In the genomic region with DNA sequence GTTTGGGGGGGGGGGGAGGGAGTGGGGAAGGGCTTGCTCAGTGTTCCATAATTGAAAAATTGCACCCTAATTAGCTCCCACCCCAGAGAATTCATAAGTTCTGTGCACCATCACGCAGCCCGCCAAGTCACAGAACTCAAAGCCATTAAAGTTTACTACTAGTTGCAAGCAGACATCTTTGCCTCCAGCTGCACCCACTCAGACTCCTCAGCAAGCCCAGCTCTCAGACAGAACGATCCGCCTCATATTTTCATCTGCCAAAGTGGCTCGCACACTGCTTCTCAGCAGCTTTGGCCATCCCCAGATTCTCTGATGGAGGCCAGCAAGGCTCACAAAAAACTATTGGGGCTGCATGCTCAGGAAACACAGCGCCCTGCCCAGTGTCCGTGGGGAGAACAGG, we compare ENCODE assay signal across 13 mouse cellular contexts.
A peak's percentile ranks its signal among the peaks of the same experiment; 100 is the strongest.
DNase-seq lines count a peak whose midpoint lies in the region; ATAC-seq and TF ChIP-seq lines count a peak whose summit lies in the region.
"Had no signal": no experiment of that assay in that cellular context is flagged by ENCODE, and none has a peak within 500 bp of the region (broad histone marks: within the 10 kb centered on the region; RNA-seq: fewer than 3 reads in every experiment).

No protein-coding gene starts in this region.

- no peaks in the 10 kb centered on the region for H3K36me3 ChIP-seq in kidney, postnatal 0 days (ENCODE audit: insufficient read depth, low read length)
- no peaks in the 10 kb centered on the region for H3K36me3 ChIP-seq in hindbrain, embryonic 16.5 days (ENCODE audit: control insufficient read depth, insufficient read depth, low read length)

- no peaks in the 10 kb centered on the region; the same call in 1 of the 2 replicates for H3K4me1 ChIP-seq in kidney, postnatal 0 days (replicated peaks; ENCODE audit: insufficient read depth, low read length)
- H3K4me1 ChIP-seq in hindbrain, embryonic 16.5 days (ENCODE audit: control insufficient read depth, insufficient read depth, low read depth, low read length): no peaks in the 10 kb centered on the region

- no peak for TF ChIP-seq CTCF in kidney, postnatal 0 days (IDR thresholded peaks at IDR 0.05; ENCODE audit: low read depth)

- H3K27ac ChIP-seq in kidney, postnatal 0 days: no peak overlapping the region
- H3K27ac ChIP-seq in hindbrain, embryonic 16.5 days (ENCODE audit: low read depth, low read length): no peak overlapping the region
- H3K27ac ChIP-seq: liver, embryonic 14.5 days had no signal

- DNase-seq in gastrocnemius, adult 18-20 months (ENCODE audit: low spot score): peak; percentile 22
- no peak for DNase-seq in gastrocnemius, postnatal 14 days
- DNase-seq in kidney, postnatal 0 days (ENCODE audit: low spot score): peak; percentile 88
- no peak for DNase-seq in kidney, adult 11 months
- peak; percentile 41 for DNase-seq in brain, adult 2 months (ENCODE audit: low read depth, low spot score)
- peak; percentile 70 to 76 for DNase-seq in kidney, postnatal 4 days
- DNase-seq in layer of hippocampus, adult 9-11 months: no peak
- DNase-seq: cerebellum, postnatal 36 days; spleen, adult 18-20 months had no signal

- no peak for ATAC-seq in kidney, postnatal 0 days (replicated peaks; ENCODE audit: low FRiP score, low read depth)
- no peak for ATAC-seq in hindbrain, embryonic 16.5 days
- ATAC-seq: activated CD4-positive, CD25-positive, alpha-beta regulatory T cell, adult 4 months had no signal

- intact Hi-C loops in gastrocnemius, postnatal 14 days (cut with DNase I; ENCODE audit: low total_unique reads): no loop called here

- H3K4me2 ChIP-seq in kidney, postnatal 0 days (ENCODE audit: low read length): no peak overlapping the region
- no peak overlapping the region for H3K4me2 ChIP-seq in hindbrain, embryonic 16.5 days (ENCODE audit: low read length)

- H3K9ac ChIP-seq in kidney, postnatal 0 days (ENCODE audit: low read depth, low read length): no peak overlapping the region
- no peak overlapping the region for H3K9ac ChIP-seq in hindbrain, embryonic 16.5 days (ENCODE audit: low read depth, low read length)
- H3K9ac ChIP-seq: liver, embryonic 14.5 days had no signal

- H3K9me3 ChIP-seq in kidney, postnatal 0 days (replicated peaks; ENCODE audit: low read length): no peaks in the 10 kb centered on the region
- H3K9me3 ChIP-seq in hindbrain, embryonic 16.5 days (ENCODE audit: control insufficient read depth, low read length): no peaks in the 10 kb centered on the region

- WGBS in kidney, postnatal 0 days: 41% methylated on average over 7 of the region's 7 CpGs
- WGBS in hindbrain, embryonic 16.5 days: 75% methylated on average over 7 of the region's 7 CpGs

- no peak overlapping the region for H3K4me3 ChIP-seq in kidney, postnatal 0 days (replicated peaks; ENCODE audit: low read depth, low read length)
- no peak overlapping the region for H3K4me3 ChIP-seq in hindbrain, embryonic 16.5 days (ENCODE audit: low read length)

- peaks cover 6% of the 10 kb centered on the region; the same call in 1 of the 2 replicates for H3K27me3 ChIP-seq in kidney, postnatal 0 days (ENCODE audit: insufficient read depth, low read length)
- H3K27me3 ChIP-seq in hindbrain, embryonic 16.5 days (replicated peaks; ENCODE audit: control insufficient read depth, insufficient read depth, low read length): no peaks in the 10 kb centered on the region; the same call in 1 of the 2 replicates
- H3K27me3 ChIP-seq: CH12.LX had no signal

Comparison
In these comparisons a context has a peak if more than half of its experiments do, and no peak if none do; other contexts are left out.
1. DNase-seq: peak in gastrocnemius, adult 18-20 months (single experiment), kidney, postnatal 0 days (single experiment), brain, adult 2 months (single experiment) and kidney, postnatal 4 days (2 of 2); none in gastrocnemius, postnatal 14 days (single experiment), kidney, adult 11 months (single experiment) and layer of hippocampus, adult 9-11 months (single experiment).